Mouse (Mus musculus): ENCODE measurements around the gene Kcnh8. TPM values are rescaled to one million over a fixed set of nuclear protein-coding genes. Genes with fewer than 3 reads are reported as not detected.

The Kcnh8 gene
- 0.04 TPM in 1 of 2 replicates, not detected in the other for polyA plus RNA-seq (2016; fragmentation: Nextera tagmentation; extraction: Ambion mirVana)

GRCm38 (mm10) chr17:52602093-52602780, at the start of gene Kcnh8:
Kcnh8 (plus strand) TSS chr17:52602709.
- Histone ChIP-seq H3K36me3 (no peaks in the 10 kb centered on the region), H3K4me2 (peak within 1 kb of the TSS; percentile 60), H3K27ac (no peak within 1 kb of the TSS), H3K4me3 (peak within 1 kb of the TSS; percentile 36; the same call in 1 of the 2 replicates), H3K9me3 (replicated peaks) (no peaks in the 10 kb centered on the region), H3K9ac (no peak within 1 kb of the TSS), H3K27me3 (replicated peaks) (peaks cover 42% of the 10 kb centered on the region), H3K4me1 (0 out of 2 replicates have a peak, but pooled peaks cover 4% of the 10 kb centered on the region)
- ATAC-seq: no peak
- WGBS (ENCODE audit: insufficient replicate concordance): 5% methylated on average over 39 of the region's 40 CpGs

DNA sequence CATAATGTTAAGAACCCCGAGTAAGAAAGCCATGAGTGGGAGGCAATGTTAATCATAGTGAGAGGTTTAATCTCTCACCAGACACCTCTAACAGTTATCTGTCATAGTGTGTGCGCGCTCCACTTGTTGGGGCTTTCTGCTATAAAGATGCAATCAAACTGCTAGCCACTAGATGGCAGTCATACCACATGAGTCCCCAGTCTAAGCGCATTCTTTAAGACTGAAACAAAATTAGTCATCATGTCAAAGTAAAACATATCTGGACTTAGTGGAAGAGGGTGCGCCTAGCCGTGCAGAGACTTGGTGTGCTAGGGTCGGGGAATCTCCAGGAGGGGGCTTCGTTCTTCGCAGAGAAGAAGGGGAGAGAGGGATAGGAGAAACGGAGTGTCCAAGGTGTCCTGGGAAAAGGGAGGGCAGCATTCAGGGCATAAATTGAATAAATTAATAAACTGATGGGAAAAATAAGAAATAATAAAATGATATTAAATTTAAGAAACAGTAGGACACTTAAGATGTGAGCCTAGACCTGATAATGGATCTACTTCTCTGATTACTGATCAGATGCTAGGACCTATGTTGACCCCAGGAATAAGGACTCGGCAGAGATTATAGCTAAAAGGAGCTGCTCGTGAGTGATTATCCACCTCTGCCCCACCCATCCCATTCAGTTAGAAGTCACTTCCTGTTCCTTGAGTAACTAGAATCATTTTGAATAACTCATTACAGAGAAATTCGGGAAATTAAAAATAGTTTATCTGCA, 42.4 kb upstream of the Kcnh8 start:
- no peak overlapping the region for H3K4me2 ChIP-seq
- no peaks in the 10 kb centered on the region for H3K36me3 ChIP-seq
- H3K9ac ChIP-seq: no peak overlapping the region
- no peak for ATAC-seq
- no peaks in the 10 kb centered on the region for H3K9me3 ChIP-seq (replicated peaks)
- WGBS (ENCODE audit: insufficient replicate concordance): 27% methylated on average over 13 of the region's 13 CpGs
- H3K4me3 ChIP-seq: no peak overlapping the region
- H3K27ac ChIP-seq: no peak overlapping the region
- no peaks in the 10 kb centered on the region for H3K4me1 ChIP-seq
- no peaks in the 10 kb centered on the region for H3K27me3 ChIP-seq (replicated peaks)

DNA sequence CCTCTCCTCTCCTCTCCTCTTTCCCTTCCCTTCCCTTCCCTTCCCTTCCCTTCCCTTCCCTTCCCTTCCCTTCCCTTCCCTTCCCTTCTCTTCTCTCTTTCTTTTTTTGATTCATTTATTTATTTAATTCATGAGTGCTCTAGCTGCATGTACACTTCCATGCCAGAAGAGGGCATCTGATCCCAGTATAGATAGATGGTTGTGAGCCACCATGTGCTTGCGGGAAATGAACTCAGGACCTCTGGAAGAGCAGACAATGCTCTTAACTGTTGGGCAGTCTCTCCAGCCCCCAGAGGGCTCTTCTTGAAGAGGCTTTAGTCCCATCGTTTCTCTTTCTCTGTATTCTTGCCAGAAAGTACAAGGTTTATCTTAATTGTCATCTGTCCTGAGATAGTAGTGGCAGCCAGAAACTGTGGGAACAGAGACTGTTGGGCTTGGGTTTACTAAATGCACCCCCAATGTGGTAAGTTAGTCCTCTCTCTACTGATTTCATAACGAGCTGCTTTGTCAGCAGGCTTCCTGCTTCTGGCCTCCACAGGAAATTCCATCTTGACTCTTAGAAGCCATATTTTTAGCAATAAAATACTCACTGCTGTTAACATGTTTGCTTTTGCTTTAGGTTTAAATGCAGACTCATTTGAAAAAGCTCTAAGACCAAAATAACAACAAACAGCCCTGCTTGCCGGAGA, 36.9 kb upstream of the Kcnh8 start:
- Histone ChIP-seq H3K36me3 (no peaks in the 10 kb centered on the region), H3K9ac (no peak overlapping the region), H3K27ac (no peak overlapping the region), H3K4me3 (no peak overlapping the region), H3K9me3 (replicated peaks) (no peaks in the 10 kb centered on the region), H3K27me3 (replicated peaks) (no peaks in the 10 kb centered on the region), H3K4me2 (no peak overlapping the region), H3K4me1 (no peaks in the 10 kb centered on the region)
- WGBS (ENCODE audit: insufficient replicate concordance): 30% methylated on average over 4 of the region's 4 CpGs
- no peak for ATAC-seq

DNA sequence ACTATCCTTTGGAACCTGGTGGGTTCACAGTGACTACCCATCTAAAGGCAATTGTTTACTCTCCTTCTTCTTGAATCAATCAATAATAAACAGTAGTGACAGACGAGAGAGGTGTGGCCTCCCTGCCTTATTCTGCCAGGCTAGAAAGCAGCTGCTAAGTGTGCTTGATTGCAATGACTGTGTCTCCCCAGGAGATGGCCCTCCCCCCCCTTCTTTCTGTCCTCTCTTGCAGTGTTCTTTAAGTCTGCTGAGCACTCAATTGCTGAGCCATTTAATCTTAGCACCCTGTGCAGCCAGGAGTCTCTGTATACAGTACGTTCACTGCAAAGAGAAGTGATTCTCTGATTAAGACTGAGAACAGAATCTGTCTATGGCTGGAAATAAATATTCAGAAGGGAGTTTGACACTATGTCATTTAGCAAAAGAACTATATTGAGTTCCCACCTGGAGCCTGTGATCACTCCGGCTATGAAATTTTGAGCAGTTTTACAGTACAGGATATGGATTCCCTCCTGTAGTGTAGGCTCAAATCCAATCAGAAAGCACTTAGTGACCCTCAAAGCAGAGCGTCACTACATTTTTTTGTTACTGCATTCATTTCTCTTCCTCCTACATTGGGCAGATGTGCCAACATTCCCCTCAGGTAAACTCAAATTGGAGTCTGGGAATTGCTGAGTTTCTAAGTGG, 32.8 kb upstream of the Kcnh8 start:
- Histone ChIP-seq H3K9me3 (replicated peaks) (no peaks in the 10 kb centered on the region), H3K4me2 (no peak overlapping the region), H3K36me3 (no peaks in the 10 kb centered on the region), H3K9ac (no peak overlapping the region), H3K27ac (no peak overlapping the region), H3K27me3 (replicated peaks) (no peaks in the 10 kb centered on the region), H3K4me1 (no peaks in the 10 kb centered on the region), H3K4me3 (no peak overlapping the region)
- WGBS (ENCODE audit: insufficient replicate concordance): 59% methylated on average over 4 of the region's 4 CpGs
- ATAC-seq: no peak

GRCm38 (mm10) chr17:52572229-52572628, 30.3 kb upstream of the Kcnh8 start:
- no peak for ATAC-seq

GRCm38 (mm10) chr17:52591503-52592194, 10.9 kb upstream of the Kcnh8 start:
- H3K27me3 ChIP-seq (replicated peaks): no peaks in the 10 kb centered on the region
- H3K4me2 ChIP-seq: no peak overlapping the region
- H3K27ac ChIP-seq: no peak overlapping the region
- H3K9me3 ChIP-seq (replicated peaks): no peaks in the 10 kb centered on the region
- no peaks in the 10 kb centered on the region for H3K4me1 ChIP-seq
- H3K36me3 ChIP-seq: no peaks in the 10 kb centered on the region
- H3K4me3 ChIP-seq: no peak overlapping the region
- whole genome bisulfite sequencing (ENCODE audit: insufficient replicate concordance): 36% methylated on average over 5 of the region's 5 CpGs
- ATAC-seq: no peak
- H3K9ac ChIP-seq: no peak overlapping the region

More at GRCm38 (mm10) chr17:52572229-52572628, 30.3 kb upstream of the Kcnh8 start:
- Histone ChIP-seq H3K9ac (no peak overlapping the region), H3K4me2 (no peak overlapping the region), H3K27me3 (replicated peaks) (no peaks in the 10 kb centered on the region), H3K4me3 (no peak overlapping the region), H3K27ac (no peak overlapping the region), H3K9me3 (replicated peaks) (no peaks in the 10 kb centered on the region), H3K4me1 (no peaks in the 10 kb centered on the region), H3K36me3 (no peaks in the 10 kb centered on the region)
- WGBS (ENCODE audit: insufficient replicate concordance): 73% methylated on average over 4 of the region's 4 CpGs

GRCm38 (mm10) chr17:52599141-52599540, 3.4 kb upstream of the Kcnh8 start:
- no peak for ATAC-seq
- H3K4me3 ChIP-seq: no peak overlapping the region
- WGBS (ENCODE audit: insufficient replicate concordance): 57% methylated on average over 3 of the region's 3 CpGs
- no peak overlapping the region for H3K9ac ChIP-seq
- 0 out of 2 replicates have a peak, but pooled peaks cover 4% of the 10 kb centered on the region for H3K4me1 ChIP-seq
- H3K36me3 ChIP-seq: no peaks in the 10 kb centered on the region
- H3K4me2 ChIP-seq: no peak overlapping the region
- H3K27me3 ChIP-seq (replicated peaks): peaks cover 42% of the 10 kb centered on the region
- H3K27ac ChIP-seq: no peak overlapping the region
- no peaks in the 10 kb centered on the region for H3K9me3 ChIP-seq (replicated peaks)

DNA sequence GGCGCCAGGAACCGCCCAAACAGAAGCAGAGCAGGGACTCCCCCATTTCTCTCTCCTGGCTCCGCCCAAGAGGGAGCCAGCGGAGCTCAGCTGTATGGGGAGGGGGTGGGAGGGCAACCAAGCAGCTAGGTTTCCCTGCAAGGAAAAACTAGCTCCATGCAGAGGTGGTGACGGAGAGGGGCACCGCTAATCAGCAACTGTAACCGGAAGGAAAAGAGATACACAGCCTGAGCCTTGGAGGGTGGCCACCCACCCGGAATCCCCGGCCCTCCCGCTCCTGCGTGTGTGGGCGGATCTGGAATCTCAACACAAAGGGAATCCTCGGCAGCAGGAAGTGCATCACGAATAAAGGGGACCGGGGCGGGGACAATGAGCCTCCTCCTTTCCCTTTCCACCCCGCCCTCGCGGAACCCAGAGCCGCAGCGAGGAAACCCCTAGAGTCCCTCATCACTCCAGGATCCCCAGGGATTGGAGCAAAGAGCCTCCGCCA, 1.6 kb upstream of the Kcnh8 start:
- ATAC-seq: peak; percentile 40; the same call in 1 of the 2 replicates

GRCm38 (mm10) chr17:52602781-52603170, 267 bp downstream of the Kcnh8 start:
- Histone ChIP-seq H3K36me3 (no peaks in the 10 kb centered on the region), H3K9me3 (replicated peaks) (no peaks in the 10 kb centered on the region), H3K27ac (no peak overlapping the region), H3K27me3 (replicated peaks) (peaks cover 42% of the 10 kb centered on the region), H3K9ac (no peak overlapping the region), H3K4me3 (no peak overlapping the region), H3K4me1 (0 out of 2 replicates have a peak, but pooled peaks cover 4% of the 10 kb centered on the region), H3K4me2 (no peak overlapping the region)
- 5% methylated on average over 14 of the region's 14 CpGs for WGBS (ENCODE audit: insufficient replicate concordance)
- no peak for ATAC-seq

More for the DNA sequence above, 1.6 kb upstream of the Kcnh8 start:
- H3K4me1 ChIP-seq: 0 out of 2 replicates have a peak, but pooled peaks cover 4% of the 10 kb centered on the region
- H3K4me3 ChIP-seq: peak overlapping the region; percentile 36
- no peak overlapping the region for H3K9ac ChIP-seq
- H3K27ac ChIP-seq: no peak overlapping the region
- peaks cover 42% of the 10 kb centered on the region for H3K27me3 ChIP-seq (replicated peaks)
- H3K4me2 ChIP-seq: peak overlapping the region; percentile 60
- H3K36me3 ChIP-seq: no peaks in the 10 kb centered on the region
- no peaks in the 10 kb centered on the region for H3K9me3 ChIP-seq (replicated peaks)
- WGBS (ENCODE audit: insufficient replicate concordance): under 1% methylated on average over 22 of the region's 22 CpGs

GRCm38 (mm10) chr17:52603411-52603810, 902 bp downstream of the Kcnh8 start:
- no peaks in the 10 kb centered on the region for H3K36me3 ChIP-seq
- H3K9ac ChIP-seq: no peak overlapping the region
- no peak overlapping the region for H3K4me2 ChIP-seq
- peaks cover 42% of the 10 kb centered on the region for H3K27me3 ChIP-seq (replicated peaks)
- H3K27ac ChIP-seq: no peak overlapping the region
- H3K4me1 ChIP-seq: 0 out of 2 replicates have a peak, but pooled peaks cover 4% of the 10 kb centered on the region
- no peak for ATAC-seq
- WGBS (ENCODE audit: insufficient replicate concordance): 8% methylated on average over 5 of the region's 5 CpGs
- H3K4me3 ChIP-seq: no peak overlapping the region
- H3K9me3 ChIP-seq (replicated peaks): no peaks in the 10 kb centered on the region

DNA sequence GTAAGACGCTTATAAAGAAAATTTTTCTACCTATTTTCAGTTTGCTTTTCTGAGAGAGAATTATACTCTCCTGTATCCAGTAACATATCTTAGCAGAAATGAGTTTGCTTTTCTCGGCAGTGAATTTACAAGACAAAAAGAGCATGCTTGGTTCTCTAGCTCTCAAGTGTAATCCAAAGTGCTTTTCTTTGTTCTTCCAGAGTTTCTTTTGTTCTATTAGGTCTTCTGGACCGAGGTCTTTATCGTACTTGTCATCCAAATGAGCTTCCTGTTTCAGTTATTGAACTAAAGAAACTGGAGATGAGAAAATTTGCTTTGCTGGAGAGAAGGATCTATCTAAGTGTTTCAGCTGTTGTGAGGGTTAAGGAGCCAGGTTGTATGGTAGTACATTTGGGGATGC, 8.9 kb downstream of the Kcnh8 start:
- H3K27me3 ChIP-seq (replicated peaks): no peaks in the 10 kb centered on the region
- H3K27ac ChIP-seq: no peak overlapping the region
- ATAC-seq: no peak
- H3K4me1 ChIP-seq: no peaks in the 10 kb centered on the region
- 57% methylated on average over 4 of the region's 4 CpGs for WGBS (ENCODE audit: insufficient replicate concordance)
- H3K4me2 ChIP-seq: no peak overlapping the region
- H3K9me3 ChIP-seq (replicated peaks): no peaks in the 10 kb centered on the region
- no peaks in the 10 kb centered on the region for H3K36me3 ChIP-seq
- H3K9ac ChIP-seq: no peak overlapping the region
- H3K4me3 ChIP-seq: no peak overlapping the region
